Mouse (Mus musculus) lung, postnatal 0 days (tissue): ENCODE results near the gene Dlg2.

Experiments used
- CTCF ChIP-seq: IDR thresholded peaks from 2 replicates; pipeline ENCODE4 v1.5.1; 2016; ENCODE audit warnings: antibody characterized with exemption, mild to moderate bottlenecking
- EP300 ChIP-seq: IDR thresholded peaks from 2 replicates; pipeline ENCODE4 v1.6.1; 2016; ENCODE audit warnings: antibody characterized with exemption, mild to moderate bottlenecking, control low read depth

DNA sequence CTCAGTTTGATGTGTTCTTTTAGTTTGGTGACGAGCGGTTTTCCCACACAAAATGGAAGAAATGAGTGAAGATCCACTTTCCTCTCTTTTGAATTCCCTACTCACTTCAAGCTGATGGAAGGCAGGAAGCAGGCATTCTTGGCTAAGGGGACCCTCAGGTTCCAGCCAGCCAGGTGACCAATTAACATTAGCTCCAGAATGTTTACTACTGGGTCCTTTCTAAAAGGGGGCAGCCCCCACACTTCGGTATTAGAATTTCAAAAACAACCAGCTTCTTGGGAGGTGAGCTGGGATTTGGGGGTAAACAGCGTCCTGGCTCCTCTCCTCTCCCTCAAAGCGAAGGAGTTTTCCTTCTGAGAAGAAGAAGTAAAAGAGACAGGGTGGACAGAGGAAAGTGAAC is 1703.6 kb downstream of the Dlg2 start:
- TF ChIP-seq EP300 (no peak), CTCF (no peak)
